Mouse (Mus musculus) neural tube, embryonic 13.5 days (tissue): ENCODE measurements at regions not wholly inside any gene's neighbourhood (a gene's known extent, or its start where the extent isn't known, plus 50 kb on each side); places are given as distances from the start of the nearest gene placed in this dataset.

Experiments used
- ATAC-seq: fragments of 200-750 bp; cut with Nextera tagmentation; 2 replicates; pipeline ENCODE4 v1.8.0; 2017; ENCODE audit warnings: low read depth, mild to moderate bottlenecking, moderate TSS enrichment, moderate library complexity
- H3K27ac ChIP-seq: fragments of 300-500 bp; sonication (generic); replicated peaks from 2 replicates; pipeline ENCODE4 v1.5.1; 2015; ENCODE audit warnings: moderate library complexity, mild to moderate bottlenecking, inconsistent platforms
- H3K27me3 ChIP-seq: fragments of 300-500 bp; sonication (generic); 2 replicates; pipeline ENCODE4 v1.6.1; 2015; ENCODE audit warnings: mild to moderate bottlenecking, inconsistent platforms
- H3K36me3 ChIP-seq: fragments of 300-500 bp; sonication (generic); 2 replicates; pipeline ENCODE4 v1.6.1; 2015; ENCODE audit warnings: mild to moderate bottlenecking, inconsistent platforms
- H3K4me1 ChIP-seq: fragments of 300-500 bp; sonication (generic); replicated peaks from 2 replicates; pipeline ENCODE4 v1.6.1; 2015; ENCODE audit warnings: inconsistent platforms
- H3K4me2 ChIP-seq: fragments of 300-500 bp; sonication (generic); 2 replicates; pipeline ENCODE4 v1.6.1; 2015; ENCODE audit warnings: inconsistent platforms, mild to moderate bottlenecking, moderate library complexity
- H3K4me3 ChIP-seq: fragments of 300-500 bp; sonication (generic); 2 replicates; pipeline ENCODE4 v1.5.1; 2015; ENCODE audit warnings: mild to moderate bottlenecking, inconsistent platforms
- H3K9ac ChIP-seq: fragments of 300-500 bp; sonication (generic); 2 replicates; pipeline ENCODE4 v1.6.1; 2015; ENCODE audit warnings: moderate library complexity, mild to moderate bottlenecking, inconsistent platforms
- H3K9me3 ChIP-seq: fragments of 300-500 bp; sonication (generic); 2 replicates; pipeline ENCODE4 v1.6.1; 2016; ENCODE audit warnings: inconsistent platforms
- WGBS: fragments of 180-500 bp; shearing (Covaris S2); methylation state at CpG from one replicate; pipeline ENCODE4 v1.1.7; 2015; 5-methylcytosine and 5-hydroxymethylcytosine counted together

DNA sequence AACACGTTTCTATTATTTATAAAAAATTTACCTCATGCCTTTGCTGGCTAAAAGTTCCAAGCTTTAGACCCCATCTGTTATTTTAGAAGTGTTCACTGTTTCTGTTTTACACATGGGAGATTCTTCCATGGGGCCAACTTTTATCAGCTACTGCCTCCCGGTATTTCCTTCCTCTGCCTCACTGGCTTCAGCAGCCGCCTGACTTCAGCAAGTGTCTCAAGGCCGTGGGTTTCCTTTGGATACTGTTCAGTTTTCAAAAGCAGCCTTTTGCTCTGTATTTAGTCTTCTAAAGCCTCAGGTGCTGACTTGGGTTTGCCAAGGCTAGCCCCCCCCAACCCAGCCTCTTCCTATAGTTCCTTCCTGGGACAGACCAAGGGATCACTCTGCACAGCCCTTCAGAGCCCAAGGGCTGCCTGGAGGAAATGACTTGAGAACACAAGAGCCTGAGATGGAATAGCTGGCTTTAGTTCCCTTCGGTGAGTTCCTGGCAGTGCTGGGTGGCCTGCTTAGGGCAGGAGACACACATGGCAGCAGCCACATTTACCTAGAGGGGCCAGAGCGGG lies 75.1 kb upstream of the Itga6 start:
- no peak overlapping the region for H3K9ac ChIP-seq
- no peak overlapping the region for H3K4me3 ChIP-seq
- H3K4me1 ChIP-seq, result no peaks in the 10 kb centered on the region
- H3K36me3 ChIP-seq, result no peaks in the 10 kb centered on the region
- no peaks in the 10 kb centered on the region for H3K9me3 ChIP-seq
- no peak for ATAC-seq
- H3K27ac ChIP-seq, result no peak overlapping the region
- no peak overlapping the region for H3K4me2 ChIP-seq
- 90% methylated on average over 6 of the region's 6 CpGs for WGBS
- no peaks in the 10 kb centered on the region for H3K27me3 ChIP-seq

DNA sequence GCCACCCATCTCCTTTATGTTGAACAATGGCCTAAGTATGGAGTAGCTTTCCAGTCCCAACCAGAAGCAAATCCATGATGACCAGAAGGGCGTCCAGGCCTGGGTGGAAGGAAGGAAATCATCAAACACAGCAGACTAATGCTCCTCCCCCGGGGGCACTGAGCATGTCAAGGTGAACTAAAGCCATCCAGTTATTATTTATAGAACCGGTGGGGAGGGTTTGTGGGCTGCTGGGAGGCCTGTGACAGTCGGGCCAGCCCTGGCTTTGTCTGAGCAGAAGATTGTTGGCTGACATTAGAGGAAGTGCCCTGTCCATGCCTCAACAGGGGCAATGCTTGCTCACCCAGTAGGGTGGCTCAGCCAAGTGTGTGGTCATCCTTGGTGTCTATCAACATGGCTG lies 74.5 kb upstream of the Itga6 start:
- Histone ChIP-seq H3K9ac (no peak overlapping the region), H3K27me3 (no peaks in the 10 kb centered on the region), H3K27ac (no peak overlapping the region), H3K4me1 (no peaks in the 10 kb centered on the region), H3K9me3 (no peaks in the 10 kb centered on the region), H3K4me2 (no peak overlapping the region), H3K4me3 (no peak overlapping the region), H3K36me3 (no peaks in the 10 kb centered on the region)
- no peak for ATAC-seq
- WGBS, result 82% methylated on average over 4 of the region's 4 CpGs

DNA sequence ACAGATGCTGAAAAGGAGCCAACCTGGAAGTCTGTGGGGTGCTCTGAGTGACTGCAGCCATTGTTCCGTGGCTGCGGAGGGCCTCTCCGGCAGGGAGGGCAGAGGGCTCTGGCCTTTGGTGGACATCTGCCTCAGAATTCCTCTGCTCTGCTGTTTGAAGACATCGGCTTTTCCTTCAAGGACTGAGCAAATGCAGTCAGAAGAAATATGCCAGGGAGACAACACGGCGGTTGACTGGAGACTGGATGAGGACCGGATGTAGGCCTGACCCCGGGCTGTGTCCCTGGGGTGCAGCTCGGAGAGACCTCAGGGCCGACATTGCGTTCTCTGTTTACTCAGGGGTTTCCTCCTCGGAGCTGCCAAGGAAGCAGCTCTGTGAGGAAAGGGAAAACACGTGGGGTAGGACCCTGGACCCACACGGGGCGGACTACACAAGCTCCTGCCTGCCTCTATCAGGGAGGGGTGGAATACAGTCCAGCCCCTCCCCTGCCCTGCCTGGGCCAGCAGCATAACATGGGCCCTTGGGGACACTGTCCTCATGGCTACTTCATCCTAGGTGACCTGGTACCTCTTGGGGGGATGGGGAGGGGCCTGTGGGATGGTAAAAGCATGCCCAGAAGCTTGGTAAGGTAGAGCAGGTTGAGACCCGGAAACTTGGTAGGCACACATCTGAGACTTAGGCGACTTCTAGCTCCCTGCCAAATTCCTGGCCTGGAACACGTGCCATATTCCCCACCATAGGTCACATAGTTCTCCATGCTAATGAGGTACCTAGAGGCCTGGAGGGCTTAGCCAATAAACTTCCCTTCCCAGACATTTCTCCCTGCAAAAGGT lies 72.1 kb upstream of the Itga6 start:
- ATAC-seq, result peak; percentile 36; the same call in 1 of the 2 replicates
- Histone ChIP-seq H3K27me3 (no peaks in the 10 kb centered on the region), H3K36me3 (no peaks in the 10 kb centered on the region), H3K4me3 (no peak overlapping the region), H3K4me1 (no peaks in the 10 kb centered on the region), H3K27ac (peak overlapping the region; percentile 6; the same call in 1 of the 2 replicates), H3K9me3 (no peaks in the 10 kb centered on the region), H3K4me2 (no peak overlapping the region), H3K9ac (no peak overlapping the region)
- 75% methylated on average over 18 of the region's 18 CpGs for WGBS

DNA sequence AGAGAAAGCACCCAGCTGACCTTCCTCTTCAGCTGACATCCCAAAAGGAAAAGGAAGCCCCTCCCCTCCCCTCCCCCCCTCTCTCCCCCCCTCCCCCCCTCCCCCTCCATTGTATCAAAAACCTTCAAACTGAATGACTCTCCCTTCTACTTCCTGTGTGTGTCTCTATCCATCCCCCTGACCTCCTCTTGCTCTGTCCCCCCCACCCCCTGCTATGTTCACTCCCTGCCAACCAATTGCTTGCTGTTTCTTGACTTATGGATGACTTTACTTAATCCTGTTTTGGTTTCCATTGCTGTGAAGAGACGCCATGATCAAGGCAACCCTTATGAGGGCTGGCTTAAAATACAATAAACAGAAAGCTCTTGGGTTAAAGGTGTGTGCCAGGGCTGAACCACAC lies 64.7 kb upstream of the Itga6 start:
- H3K4me2 ChIP-seq, result no peak overlapping the region
- H3K36me3 ChIP-seq, result no peaks in the 10 kb centered on the region
- H3K9me3 ChIP-seq, result no peaks in the 10 kb centered on the region
- no peak overlapping the region for H3K4me3 ChIP-seq
- H3K9ac ChIP-seq, result no peak overlapping the region
- ATAC-seq, result no peak
- H3K27me3 ChIP-seq, result no peaks in the 10 kb centered on the region
- no peak overlapping the region for H3K27ac ChIP-seq
- WGBS, result 69% methylated on average over 1 of the region's 1 CpGs
- H3K4me1 ChIP-seq, result 0 out of 2 replicates have a peak, but pooled peaks cover 5% of the 10 kb centered on the region

DNA sequence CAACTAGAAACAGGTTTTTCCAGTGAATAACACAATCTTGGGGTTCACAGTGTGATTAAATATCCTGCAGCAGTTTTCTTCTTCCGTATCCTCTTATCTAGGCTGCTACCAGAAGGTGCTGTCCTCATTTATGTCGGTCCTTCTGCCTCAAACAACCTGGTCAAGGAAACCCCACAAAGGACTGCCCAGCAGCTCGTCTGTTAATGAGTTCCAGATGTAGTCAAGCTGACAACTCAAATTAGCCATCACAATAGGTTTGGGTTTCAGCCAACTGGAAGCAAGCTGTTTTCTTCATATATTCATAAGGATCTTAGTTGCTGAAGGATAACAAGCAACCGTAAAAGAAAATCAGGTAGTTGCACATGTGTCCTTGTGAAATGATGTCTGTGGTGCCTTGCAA lies 64.3 kb upstream of the Itga6 start:
- no peak overlapping the region for H3K4me2 ChIP-seq
- H3K4me3 ChIP-seq, result no peak overlapping the region
- ATAC-seq, result no peak
- H3K9ac ChIP-seq, result no peak overlapping the region
- no peaks in the 10 kb centered on the region for H3K27me3 ChIP-seq
- 64% methylated on average over 4 of the region's 4 CpGs for WGBS
- H3K36me3 ChIP-seq, result no peaks in the 10 kb centered on the region
- 0 out of 2 replicates have a peak, but pooled peaks cover 5% of the 10 kb centered on the region for H3K4me1 ChIP-seq
- H3K27ac ChIP-seq, result no peak overlapping the region
- H3K9me3 ChIP-seq, result no peaks in the 10 kb centered on the region

DNA sequence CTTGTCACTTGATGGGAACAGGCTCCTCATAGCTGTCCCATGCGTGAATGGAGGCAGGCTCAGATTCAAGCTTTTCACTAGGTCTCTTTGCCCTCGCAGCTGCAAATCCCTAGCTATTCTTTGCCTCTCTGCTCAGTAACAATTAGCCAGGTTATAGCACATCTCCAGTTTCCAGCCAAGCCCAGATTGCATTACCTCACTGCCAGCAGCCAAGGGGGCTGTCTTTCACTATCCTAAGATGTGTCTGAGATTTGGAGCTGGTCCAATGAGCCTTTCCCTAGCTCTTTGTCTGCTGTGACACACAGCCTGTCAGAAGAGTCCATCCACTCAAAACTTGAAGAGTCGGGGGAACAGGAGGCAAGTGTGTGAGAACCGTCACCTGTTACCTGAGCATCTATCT lies 62.0 kb upstream of the Itga6 start:
- H3K9ac ChIP-seq, result no peak overlapping the region
- H3K27me3 ChIP-seq, result no peaks in the 10 kb centered on the region
- 0 out of 2 replicates have a peak, but pooled peaks cover 9% of the 10 kb centered on the region for H3K4me1 ChIP-seq
- no peaks in the 10 kb centered on the region for H3K9me3 ChIP-seq
- 71% methylated on average over 4 of the region's 4 CpGs for WGBS
- ATAC-seq, result peak; percentile 23; the same call in 1 of the 2 replicates
- H3K27ac ChIP-seq, result no peak overlapping the region
- H3K36me3 ChIP-seq, result no peaks in the 10 kb centered on the region
- H3K4me2 ChIP-seq, result no peak overlapping the region
- no peak overlapping the region for H3K4me3 ChIP-seq

DNA sequence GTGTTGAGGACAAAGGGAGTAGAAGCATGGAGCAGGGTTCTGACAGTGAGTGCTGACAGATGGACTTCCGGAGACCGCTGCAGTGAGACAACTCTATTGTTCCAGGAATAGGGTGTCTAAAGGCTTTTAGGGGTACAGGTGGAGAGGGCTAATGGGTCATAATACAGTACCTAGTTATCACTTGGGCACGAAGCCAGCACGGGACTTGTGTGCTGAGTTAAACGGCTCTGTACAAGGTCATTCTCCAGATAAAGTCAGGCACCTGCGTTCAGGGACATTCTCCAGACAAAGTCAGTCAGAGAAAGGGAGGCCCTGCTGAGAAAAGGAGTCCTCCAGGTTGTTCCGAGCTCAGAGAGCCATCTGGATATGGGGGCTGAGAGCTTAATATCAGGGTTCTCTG lies 60.2 kb upstream of the Itga6 start:
- no peaks in the 10 kb centered on the region for H3K27me3 ChIP-seq
- H3K9me3 ChIP-seq, result no peaks in the 10 kb centered on the region
- H3K4me3 ChIP-seq, result no peak overlapping the region
- no peak overlapping the region for H3K9ac ChIP-seq
- H3K4me2 ChIP-seq, result no peak overlapping the region
- WGBS, result 85% methylated on average over 7 of the region's 7 CpGs
- ATAC-seq, result no peak
- H3K4me1 ChIP-seq, result peaks cover 12% of the 10 kb centered on the region
- no peak overlapping the region for H3K27ac ChIP-seq
- H3K36me3 ChIP-seq, result no peaks in the 10 kb centered on the region

DNA sequence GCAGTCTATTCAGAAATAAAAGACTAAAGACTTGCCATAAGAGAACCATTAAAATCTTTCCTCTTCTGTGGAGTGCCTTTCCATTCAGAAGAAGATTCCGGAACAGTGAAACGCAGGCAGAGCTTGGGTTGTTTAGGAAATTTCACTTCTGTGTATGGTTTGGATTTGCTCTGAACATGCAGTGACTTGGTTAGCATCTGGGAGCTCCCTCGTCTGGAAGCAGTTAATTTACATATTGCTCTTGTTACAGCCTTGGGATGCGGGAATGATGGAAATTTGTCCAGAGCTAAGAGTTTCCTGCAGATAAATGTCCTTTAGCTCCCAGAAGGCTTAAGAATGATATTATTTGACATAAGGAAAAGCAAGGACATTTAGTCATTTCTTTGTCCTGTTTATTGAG lies 56.4 kb upstream of the Itga6 start:
- H3K27ac ChIP-seq, result no peak overlapping the region
- no peak overlapping the region for H3K4me2 ChIP-seq
- H3K4me3 ChIP-seq, result no peak overlapping the region
- ATAC-seq, result no peak
- H3K36me3 ChIP-seq, result no peaks in the 10 kb centered on the region
- H3K4me1 ChIP-seq, result peaks cover 17% of the 10 kb centered on the region
- H3K9ac ChIP-seq, result no peak overlapping the region
- no peaks in the 10 kb centered on the region for H3K27me3 ChIP-seq
- 64% methylated on average over 4 of the region's 4 CpGs for WGBS
- H3K9me3 ChIP-seq, result no peaks in the 10 kb centered on the region

DNA sequence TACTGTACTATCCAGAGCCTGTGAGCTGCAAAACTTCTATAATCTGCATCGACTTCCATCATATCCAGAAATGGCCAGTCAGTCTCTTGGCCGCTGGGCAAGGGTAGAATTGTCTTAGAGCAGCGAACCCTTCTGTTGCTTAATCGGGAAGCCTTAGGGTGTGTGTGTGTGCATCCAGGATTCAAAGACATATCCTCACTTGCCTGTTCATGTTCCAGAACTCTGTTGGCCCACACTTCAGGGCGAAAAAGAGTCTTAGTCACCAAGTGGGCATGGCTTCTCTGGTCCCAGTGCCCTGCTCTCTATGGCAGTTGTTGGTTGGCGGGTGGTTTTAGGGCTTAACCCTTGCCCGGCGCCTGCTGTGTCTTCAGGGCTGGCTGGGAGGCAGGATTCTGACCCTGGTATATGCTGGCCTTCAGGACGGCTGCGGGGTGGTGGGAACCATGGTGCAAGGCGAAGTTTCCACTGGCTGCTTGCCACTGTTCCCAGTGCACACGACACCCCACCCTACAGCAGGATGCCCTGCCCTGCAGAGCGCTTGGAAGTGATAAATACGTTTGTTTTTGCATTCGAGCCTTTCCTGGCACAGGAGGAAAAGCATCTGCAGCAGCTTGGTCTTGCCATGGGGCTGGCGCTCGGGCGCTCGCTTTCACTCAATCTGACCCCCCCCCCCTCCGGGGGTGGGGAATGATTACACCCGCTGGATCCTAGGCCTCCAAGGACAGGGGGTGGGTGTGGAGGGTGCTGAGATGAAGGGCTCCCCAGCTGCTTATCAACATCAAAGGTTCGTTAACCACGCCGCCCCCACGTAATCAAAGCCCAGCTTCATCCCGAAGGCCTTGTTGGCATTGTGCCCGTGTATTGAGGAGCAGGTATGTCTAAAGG lies 54.9 kb upstream of the Itga6 start:
- Histone ChIP-seq H3K9ac (no peak overlapping the region; the same call in 1 of the 2 replicates), H3K9me3 (no peaks in the 10 kb centered on the region), H3K27ac (0 out of 2 replicates have a peak overlapping the region, but pooled peaks have one; percentile 42), H3K27me3 (no peaks in the 10 kb centered on the region), H3K36me3 (no peaks in the 10 kb centered on the region), H3K4me2 (peak overlapping the region; percentile 18; the same call in 1 of the 2 replicates), H3K4me1 (peaks cover 17% of the 10 kb centered on the region), H3K4me3 (no peak overlapping the region)
- peak; percentile 47; the same call in 1 of the 2 replicates for ATAC-seq
- WGBS, result 58% methylated on average over 27 of the region's 27 CpGs

DNA sequence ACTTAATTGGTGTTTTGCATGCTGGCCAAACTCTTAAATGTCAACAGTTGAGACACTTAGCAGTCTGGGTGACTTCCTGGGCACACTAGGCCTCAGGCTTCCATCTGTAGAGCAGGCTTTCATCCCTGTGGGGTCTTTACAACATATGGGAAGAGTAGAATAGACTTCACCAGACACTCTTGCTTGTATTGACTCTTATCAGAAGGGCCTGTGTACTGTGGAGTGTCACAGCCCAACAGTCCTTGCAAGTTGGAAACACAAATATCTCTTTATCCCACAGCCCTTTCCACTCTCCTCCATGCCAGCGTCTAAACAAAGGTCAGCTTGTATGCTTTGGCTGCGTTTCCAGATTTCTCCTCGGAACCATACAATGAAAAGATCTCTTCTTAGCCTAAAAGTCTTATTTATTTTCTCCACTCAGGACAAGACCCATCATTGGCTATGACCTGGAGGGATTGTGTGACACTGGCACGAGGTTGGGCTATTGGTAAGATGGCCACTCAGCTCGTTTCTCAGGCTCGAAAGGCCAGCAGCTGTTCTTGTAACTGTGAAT lies 50.6 kb upstream of the Itga6 start:
- Histone ChIP-seq H3K4me3 (no peak overlapping the region), H3K4me2 (no peak overlapping the region), H3K36me3 (no peaks in the 10 kb centered on the region), H3K9ac (no peak overlapping the region), H3K27ac (no peak overlapping the region), H3K9me3 (no peaks in the 10 kb centered on the region), H3K4me1 (peaks cover 21% of the 10 kb centered on the region), H3K27me3 (no peaks in the 10 kb centered on the region)
- WGBS, result 67% methylated on average over 6 of the region's 6 CpGs
- 0 out of 2 replicates have a peak, but pooled peaks have one; percentile 30 for ATAC-seq
